Mouse (Mus musculus): Measurements from ENCODE around the gene Pabpc4.

The Pabpc4 gene

GRCm38 (mm10) chr4:123261721-123262401 lies at the start of gene Pabpc4:
TSS of gene Pabpc4 (plus strand) at chr4:123262351.
- no peak for DNase-seq (ENCODE audit: low read depth, low spot score)

GRCm38 (mm10) chr4:123213975-123214374 lies 48.2 kb upstream of the Pabpc4 start:
- DNase-seq (ENCODE audit: low read depth, low spot score) = no peak

DNA sequence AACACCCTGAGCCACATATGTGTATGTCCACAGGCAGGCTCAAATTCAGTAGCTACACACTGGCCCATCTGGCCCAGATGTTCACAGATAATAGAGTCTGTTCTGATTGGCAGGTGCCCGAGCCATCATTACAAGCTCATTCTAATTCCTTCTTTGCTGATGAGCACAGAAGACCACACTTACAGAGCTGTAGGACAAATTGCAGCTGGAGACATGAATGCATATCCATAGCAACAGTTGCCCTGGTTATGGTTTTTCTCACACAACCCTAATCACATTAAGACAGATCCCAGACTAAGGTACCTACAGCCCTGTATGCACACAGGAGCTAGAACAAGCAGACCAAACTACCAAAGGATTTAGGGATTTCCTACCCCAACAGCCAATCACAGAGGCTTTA lies 46.8 kb upstream of the Pabpc4 start:
- DNase-seq (ENCODE audit: low read depth, low spot score) = no peak

DNA sequence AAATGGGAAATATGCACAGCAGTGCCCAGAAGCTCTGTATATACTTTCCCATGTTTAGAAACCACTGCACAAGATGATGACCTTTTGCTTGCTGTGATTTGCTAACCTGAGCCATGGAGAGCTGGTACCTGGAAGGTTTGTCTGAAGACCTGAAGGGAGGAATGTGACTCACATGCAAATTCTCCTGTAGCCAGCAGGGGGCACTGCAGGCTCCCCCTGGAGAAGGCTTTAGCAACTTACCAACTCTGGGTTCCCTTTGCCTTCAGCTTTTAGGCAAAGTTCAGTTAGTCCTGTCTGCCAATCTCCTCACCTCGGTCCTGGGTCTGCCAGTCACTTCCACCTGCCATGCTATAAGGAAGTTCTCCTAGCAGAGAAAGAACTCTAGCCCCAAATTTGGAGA lies 45.4 kb upstream of the Pabpc4 start:
- peak; percentile 34 for DNase-seq (ENCODE audit: low read depth, low spot score)

- DNase-seq (ENCODE audit: low read depth, low spot score) = peak; percentile 44
Observed at GRCm38 (mm10) chr4:123219720-123220357, 42.3 kb upstream of the Pabpc4 start.

DNA sequence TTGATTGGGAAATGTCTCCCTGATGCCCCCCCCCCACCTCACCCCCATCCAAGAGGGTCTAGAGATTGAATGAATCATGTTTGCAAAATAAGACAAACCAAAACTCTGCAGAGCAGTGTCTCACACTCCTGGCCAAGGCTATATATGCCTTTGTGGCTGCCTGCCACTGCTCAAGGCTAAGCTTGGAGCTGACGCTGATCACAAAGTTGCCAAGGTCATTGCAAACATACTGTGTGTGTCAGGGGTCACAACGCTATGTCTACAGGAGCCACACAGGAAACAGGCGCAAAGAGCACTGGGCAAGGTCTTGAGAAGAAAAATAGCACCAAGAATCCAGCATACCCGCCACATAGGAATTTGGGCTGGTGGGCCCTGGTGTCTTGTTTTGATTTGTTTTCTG lies 41.5 kb upstream of the Pabpc4 start:
- DNase-seq (ENCODE audit: low read depth, low spot score) = no peak

- no peak for DNase-seq (ENCODE audit: low read depth, low spot score)
Observed at GRCm38 (mm10) chr4:123223309-123223708, 38.8 kb upstream of the Pabpc4 start.

DNA sequence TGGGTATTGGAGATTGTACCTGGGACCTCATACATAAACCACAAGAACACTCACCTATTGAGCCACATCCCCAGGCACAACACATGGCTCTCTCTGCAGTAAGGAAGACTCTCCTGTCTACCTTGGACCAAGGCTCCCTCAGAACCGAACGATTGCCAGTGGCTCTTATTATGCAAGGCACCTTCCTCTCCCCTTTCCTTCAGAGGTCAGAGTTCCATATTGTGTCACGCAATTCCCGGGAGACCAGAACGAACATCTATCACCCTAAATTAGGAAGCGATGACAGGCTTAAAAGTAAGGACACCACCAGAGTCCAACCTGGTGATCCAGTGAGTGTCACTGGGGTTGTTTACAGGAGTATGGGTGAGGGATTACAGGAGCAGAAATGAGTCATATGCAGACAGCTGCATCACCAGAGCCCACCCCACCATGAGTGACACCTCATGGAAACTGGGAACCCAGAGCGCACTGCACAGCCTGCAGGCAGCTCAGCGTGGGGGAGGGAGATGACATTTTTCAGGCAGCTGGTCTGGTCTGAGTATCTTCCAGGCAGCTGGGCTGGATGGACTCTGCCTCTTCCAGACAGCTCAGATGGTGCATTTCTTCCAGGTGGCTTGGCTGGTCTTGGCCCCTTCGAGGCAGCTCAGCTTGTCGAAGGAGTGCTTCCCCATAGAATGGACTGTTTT lies 36.3 kb upstream of the Pabpc4 start:
- no peak for DNase-seq (ENCODE audit: low read depth, low spot score)

- DNase-seq (ENCODE audit: low read depth, low spot score) = no peak
Observed at GRCm38 (mm10) chr4:123227707-123228106, 34.4 kb upstream of the Pabpc4 start.

- DNase-seq (ENCODE audit: low read depth, low spot score) = no peak
Observed at GRCm38 (mm10) chr4:123228270-123228669, 33.9 kb upstream of the Pabpc4 start.

GRCm38 (mm10) chr4:123229166-123229565 lies 33.0 kb upstream of the Pabpc4 start:
- no peak for DNase-seq (ENCODE audit: low read depth, low spot score)

DNA sequence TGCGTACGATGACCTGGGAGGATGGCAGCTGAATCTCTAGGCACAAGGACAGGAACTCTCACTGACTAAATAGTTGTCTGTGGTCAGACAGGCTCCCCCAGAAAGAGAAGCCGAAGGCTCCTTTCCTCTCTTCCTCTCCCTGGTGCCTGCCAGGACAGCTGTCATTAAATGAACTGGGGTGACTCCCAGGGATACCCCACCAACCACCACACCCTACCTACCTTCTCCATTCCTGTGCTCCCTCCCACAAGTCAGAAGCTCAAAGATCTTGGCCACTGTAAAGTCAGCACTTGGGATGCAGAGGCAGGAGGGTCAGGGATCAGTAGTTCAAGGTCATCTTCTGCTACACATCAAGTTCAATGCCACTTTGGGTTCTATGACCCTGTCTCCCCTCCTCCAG lies 29.3 kb upstream of the Pabpc4 start:
- no peak for DNase-seq (ENCODE audit: low read depth, low spot score)

GRCm38 (mm10) chr4:123233492-123234084 lies 28.6 kb upstream of the Pabpc4 start, which contains the start of gene Heyl:
TSS of gene Heyl (plus strand) at chr4:123233556.
- no peak for DNase-seq (ENCODE audit: low read depth, low spot score)

DNA sequence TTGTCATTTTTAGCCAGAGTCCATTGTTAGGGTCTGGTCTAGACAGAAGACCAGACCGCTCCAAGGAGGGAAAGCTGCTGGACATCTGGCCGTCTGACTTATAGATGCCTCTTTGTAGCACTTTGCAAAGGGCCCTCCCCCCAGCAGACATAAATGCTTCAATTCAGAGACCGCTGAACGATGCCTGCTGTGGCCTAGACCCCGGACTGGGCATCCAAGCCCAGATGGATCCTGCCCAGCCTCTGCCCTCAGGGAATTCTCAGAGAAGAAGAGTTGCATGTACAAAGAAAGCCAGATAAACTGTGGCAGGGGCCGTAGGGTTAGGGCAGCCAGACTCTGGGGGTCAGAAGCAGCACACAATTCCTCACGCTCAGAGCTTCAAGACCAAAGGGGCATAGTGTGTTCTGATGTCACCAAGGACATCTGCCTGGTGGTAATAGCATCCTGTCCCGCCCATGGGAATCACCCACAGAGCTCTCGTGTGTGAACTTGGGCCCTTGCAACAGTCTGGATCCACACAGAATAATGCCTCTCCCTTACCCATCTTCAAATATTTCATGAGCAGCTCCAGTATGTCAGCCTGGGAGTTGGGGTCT lies 26.2 kb upstream of the Pabpc4 start:
- no peak for DNase-seq (ENCODE audit: low read depth, low spot score)

DNA sequence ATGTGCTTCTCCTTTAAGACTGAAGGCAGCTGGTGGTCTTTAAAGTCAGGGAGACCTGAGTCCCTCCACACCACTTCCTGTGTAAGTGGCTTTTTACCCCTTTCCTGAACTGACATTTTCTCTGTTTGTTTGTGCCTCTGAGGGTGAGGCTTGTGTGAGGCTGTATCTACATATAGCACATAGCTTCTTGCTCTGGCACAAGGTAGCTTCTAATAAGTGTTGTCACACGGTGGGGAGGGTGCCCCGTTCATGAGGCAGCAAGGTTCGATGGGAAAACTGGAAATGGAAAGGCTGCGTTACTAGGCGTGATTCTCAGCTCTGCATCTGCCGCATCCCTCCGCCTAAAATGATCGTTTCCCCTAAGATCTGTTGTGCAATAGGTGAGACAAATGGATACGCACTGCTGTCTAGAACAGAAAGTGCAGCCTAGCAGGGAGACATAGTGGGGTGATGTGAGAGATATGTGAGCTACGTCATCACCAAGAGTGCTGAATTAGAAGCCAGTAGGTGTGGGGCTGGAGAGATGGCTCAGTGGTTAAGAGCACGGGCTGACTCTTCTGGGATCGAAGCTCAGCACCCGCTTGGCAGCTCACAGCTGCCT lies 25.6 kb upstream of the Pabpc4 start:
- DNase-seq (ENCODE audit: low read depth, low spot score) = no peak

GRCm38 (mm10) chr4:123237386-123238266 lies 24.5 kb upstream of the Pabpc4 start:
- no peak for DNase-seq (ENCODE audit: low read depth, low spot score)

GRCm38 (mm10) chr4:123239361-123240203 lies 22.6 kb upstream of the Pabpc4 start:
- DNase-seq (ENCODE audit: low read depth, low spot score) = no peak

DNA sequence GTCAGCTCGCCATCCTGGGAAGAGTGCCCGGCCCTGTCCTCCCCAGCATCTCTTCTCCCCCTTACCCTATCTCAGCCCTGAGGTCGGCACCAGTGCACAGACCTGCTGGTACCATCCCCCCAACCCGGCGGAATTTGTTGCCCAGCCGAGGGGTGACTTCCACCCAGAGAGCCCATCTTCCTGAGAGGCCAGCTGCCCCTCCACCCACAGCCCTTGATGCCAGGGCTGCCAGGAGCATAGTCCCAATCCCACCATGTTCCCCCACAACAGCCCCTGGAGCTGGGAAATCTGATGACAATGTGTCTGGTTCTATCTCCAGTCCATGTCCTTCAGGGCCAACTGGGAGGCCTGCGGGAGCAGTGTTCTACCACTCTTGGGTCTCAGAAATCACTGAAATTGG lies 15.9 kb upstream of the Pabpc4 start:
- no peak for DNase-seq (ENCODE audit: low read depth, low spot score)

- DNase-seq (ENCODE audit: low read depth, low spot score) = no peak
Observed at GRCm38 (mm10) chr4:123246651-123247050, 15.5 kb upstream of the Pabpc4 start.
